Mouse (Mus musculus): ENCODE measurements around the gene H1foo.

The H1foo gene

GRCm38 (mm10) chr6:115986472-115987095 is 41.8 kb downstream of the H1foo start:
- no peak for DNase-seq (ENCODE audit: low read depth)

- no peak for DNase-seq (ENCODE audit: low read depth)
Measured at GRCm38 (mm10) chr6:115987096-115987747, 42.5 kb downstream of the H1foo start.

- DNase-seq (ENCODE audit: low read depth) = no peak
Measured at GRCm38 (mm10) chr6:115989032-115989431, 44.3 kb downstream of the H1foo start.

GRCm38 (mm10) chr6:115989607-115990006 is 44.9 kb downstream of the H1foo start:
- DNase-seq (ENCODE audit: low read depth) = no peak

- DNase-seq (ENCODE audit: low read depth) = no peak
Measured at GRCm38 (mm10) chr6:115990056-115990455, 45.3 kb downstream of the H1foo start.

GRCm38 (mm10) chr6:115990479-115990878 is 45.7 kb downstream of the H1foo start:
- no peak for DNase-seq (ENCODE audit: low read depth)

GRCm38 (mm10) chr6:115991108-115991880 is 46.6 kb downstream of the H1foo start:
- no peak for DNase-seq (ENCODE audit: low read depth)

- no peak for DNase-seq (ENCODE audit: low read depth)
Measured at GRCm38 (mm10) chr6:115991881-115992620, 47.3 kb downstream of the H1foo start.

- DNase-seq (ENCODE audit: low read depth) = no peak
Measured at GRCm38 (mm10) chr6:115992981-115993380, 48.2 kb downstream of the H1foo start.

GRCm38 (mm10) chr6:115993463-115994145 is 48.9 kb downstream of the H1foo start:
- no peak for DNase-seq (ENCODE audit: low read depth)

GRCm38 (mm10) chr6:115994146-115994876 is 49.6 kb downstream of the H1foo start:
- DNase-seq (ENCODE audit: low read depth) = no peak

- peak; percentile 65 for DNase-seq (ENCODE audit: low read depth)
Measured at GRCm38 (mm10) chr6:115994877-115995520, 50.3 kb downstream of the H1foo start, which contains the start of gene Plxnd1. Gene Plxnd1 (minus strand): TSS chr6:115995005.

- DNase-seq (ENCODE audit: low read depth) = no peak
Measured at GRCm38 (mm10) chr6:115995531-115995941, 50.8 kb downstream of the H1foo start.

- no peak for DNase-seq (ENCODE audit: low read depth)
Measured at GRCm38 (mm10) chr6:115996171-115996851, 51.6 kb downstream of the H1foo start.

GRCm38 (mm10) chr6:115997726-115998311 is 53.1 kb downstream of the H1foo start:
- DNase-seq (ENCODE audit: low read depth) = no peak

- DNase-seq (ENCODE audit: low read depth) = no peak
Measured at GRCm38 (mm10) chr6:115998758-115999157, 54.0 kb downstream of the H1foo start.

GRCm38 (mm10) chr6:115999227-115999626 is 54.5 kb downstream of the H1foo start:
- DNase-seq (ENCODE audit: low read depth) = no peak

Data from c-Kit-positive CD71-positive TER-119-negative erythroid progenitor cells, embryonic 14.5 days (primary cell).